Mouse (Mus musculus): ENCODE measurements around the gene Atf3. TPM values are rescaled to one million over a fixed set of nuclear protein-coding genes. Genes with fewer than 3 reads are reported as not detected.

The Atf3 gene
- polyA plus RNA-seq, 1 experiment from 2014 or later, result 3.2 TPM

DNA sequence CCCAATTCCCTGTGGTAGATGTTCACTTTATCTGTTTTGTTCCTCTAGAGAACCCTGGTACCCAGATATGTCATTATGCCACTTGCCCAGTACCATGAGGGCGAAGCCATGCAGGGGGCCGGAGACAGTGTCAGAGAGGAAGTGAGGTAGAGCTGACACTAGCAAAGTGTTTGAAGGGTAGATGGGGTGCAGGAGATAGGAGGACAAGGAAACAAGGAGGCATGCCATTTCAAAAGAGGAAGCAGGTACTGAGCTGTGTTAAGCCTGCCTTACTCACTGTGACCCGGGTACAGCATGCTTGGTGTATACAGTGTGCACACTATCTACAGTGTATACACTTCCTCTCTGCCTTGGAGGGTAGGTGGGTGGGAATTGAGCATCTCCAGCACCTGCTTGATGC, 32.1 kb upstream of the Atf3 start:
- H3K9me3 ChIP-seq (replicated peaks; ENCODE audit: low read length), result no peaks in the 10 kb centered on the region
- 89% methylated on average over 3 of the region's 3 CpGs for WGBS
- TF ChIP-seq CTCF (IDR thresholded peaks at IDR 0.05; ENCODE audit: low read depth), result no peak
- no peaks in the 10 kb centered on the region for H3K27me3 ChIP-seq (ENCODE audit: insufficient read depth, low read length)
- ATAC-seq (replicated peaks; ENCODE audit: low FRiP score, low read depth), result no peak
- no peak for DNase-seq (ENCODE audit: low spot score)
- H3K4me1 ChIP-seq (replicated peaks; ENCODE audit: insufficient read depth, low read length), result no peaks in the 10 kb centered on the region
- H3K4me3 ChIP-seq (replicated peaks; ENCODE audit: low read depth, low read length), result no peak overlapping the region
- H3K9ac ChIP-seq (ENCODE audit: low read depth, low read length), result no peak overlapping the region
- H3K27ac ChIP-seq, result no peak overlapping the region
- no peak overlapping the region for H3K4me2 ChIP-seq (ENCODE audit: low read length)
- 0 out of 2 replicates have a peak, but pooled peaks cover 3% of the 10 kb centered on the region for H3K36me3 ChIP-seq (ENCODE audit: insufficient read depth, low read length)

GRCm38 (mm10) chr1:191248423-191248822, 30.6 kb upstream of the Atf3 start:
- Histone ChIP-seq H3K27me3 (ENCODE audit: insufficient read depth, low read length) (no peaks in the 10 kb centered on the region), H3K9me3 (replicated peaks; ENCODE audit: low read length) (no peaks in the 10 kb centered on the region), H3K9ac (ENCODE audit: low read depth, low read length) (no peak overlapping the region), H3K4me2 (ENCODE audit: low read length) (no peak overlapping the region), H3K36me3 (ENCODE audit: insufficient read depth, low read length) (0 out of 2 replicates have a peak, but pooled peaks cover 3% of the 10 kb centered on the region), H3K4me3 (replicated peaks; ENCODE audit: low read depth, low read length) (no peak overlapping the region), H3K27ac (no peak overlapping the region), H3K4me1 (replicated peaks; ENCODE audit: insufficient read depth, low read length) (no peaks in the 10 kb centered on the region)
- ATAC-seq (replicated peaks; ENCODE audit: low FRiP score, low read depth), result no peak
- DNase-seq (ENCODE audit: low spot score), result no peak
- no peak for TF ChIP-seq CTCF (IDR thresholded peaks at IDR 0.05; ENCODE audit: low read depth)
- WGBS, result 81% methylated on average over 1 of the region's 1 CpGs

DNA sequence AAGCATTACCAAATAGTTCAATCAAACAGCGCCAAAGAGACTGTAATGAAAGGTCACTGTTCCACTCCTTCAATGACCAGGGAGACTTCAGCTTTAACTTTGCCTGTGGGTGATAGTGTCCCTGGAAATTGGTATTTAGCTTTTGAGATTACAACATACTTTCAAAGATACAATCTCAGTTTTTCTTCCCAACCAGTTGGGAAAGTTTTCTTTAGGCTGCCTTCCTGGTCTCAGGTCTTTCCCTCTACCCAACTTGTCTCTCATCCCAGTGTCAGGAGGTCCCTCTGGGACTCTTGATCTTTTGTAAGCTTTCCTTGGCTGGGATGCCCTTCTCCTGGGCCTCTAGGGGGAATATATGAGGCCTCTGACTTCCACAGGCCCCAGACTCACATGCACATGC, 29.7 kb upstream of the Atf3 start:
- no peak overlapping the region for H3K4me2 ChIP-seq (ENCODE audit: low read length)
- DNase-seq (ENCODE audit: low spot score), result no peak
- H3K9ac ChIP-seq (ENCODE audit: low read depth, low read length), result no peak overlapping the region
- H3K4me1 ChIP-seq (replicated peaks; ENCODE audit: insufficient read depth, low read length), result no peaks in the 10 kb centered on the region
- no peaks in the 10 kb centered on the region for H3K9me3 ChIP-seq (replicated peaks; ENCODE audit: low read length)
- 0 out of 2 replicates have a peak, but pooled peaks cover 3% of the 10 kb centered on the region for H3K36me3 ChIP-seq (ENCODE audit: insufficient read depth, low read length)
- no peak for ATAC-seq (replicated peaks; ENCODE audit: low FRiP score, low read depth)
- TF ChIP-seq CTCF (IDR thresholded peaks at IDR 0.05; ENCODE audit: low read depth), result no peak
- no peaks in the 10 kb centered on the region for H3K27me3 ChIP-seq (ENCODE audit: insufficient read depth, low read length)
- 97% methylated on average over 1 of the region's 1 CpGs for WGBS
- H3K4me3 ChIP-seq (replicated peaks; ENCODE audit: low read depth, low read length), result no peak overlapping the region
- no peak overlapping the region for H3K27ac ChIP-seq

GRCm38 (mm10) chr1:191243855-191244254, 26.0 kb upstream of the Atf3 start:
- H3K9me3 ChIP-seq (replicated peaks; ENCODE audit: low read length), result no peaks in the 10 kb centered on the region
- no peaks in the 10 kb centered on the region for H3K4me1 ChIP-seq (replicated peaks; ENCODE audit: insufficient read depth, low read length)
- H3K4me3 ChIP-seq (replicated peaks; ENCODE audit: low read depth, low read length), result no peak overlapping the region
- no peak overlapping the region for H3K9ac ChIP-seq (ENCODE audit: low read depth, low read length)
- no peak overlapping the region for H3K27ac ChIP-seq
- DNase-seq (ENCODE audit: low spot score) (no peak), ATAC-seq (replicated peaks; ENCODE audit: low FRiP score, low read depth) (no peak)
- H3K27me3 ChIP-seq (ENCODE audit: insufficient read depth, low read length), result no peaks in the 10 kb centered on the region
- H3K4me2 ChIP-seq (ENCODE audit: low read length), result no peak overlapping the region
- 85% methylated on average over 4 of the region's 4 CpGs for WGBS
- no peak for TF ChIP-seq CTCF (IDR thresholded peaks at IDR 0.05; ENCODE audit: low read depth)
- H3K36me3 ChIP-seq (ENCODE audit: insufficient read depth, low read length), result 0 out of 2 replicates have a peak, but pooled peaks cover 3% of the 10 kb centered on the region

- Histone ChIP-seq H3K27ac (no peak overlapping the region), H3K4me2 (ENCODE audit: low read length) (no peak overlapping the region), H3K36me3 (ENCODE audit: insufficient read depth, low read length) (0 out of 2 replicates have a peak, but pooled peaks cover 3% of the 10 kb centered on the region), H3K4me1 (replicated peaks; ENCODE audit: insufficient read depth, low read length) (no peaks in the 10 kb centered on the region), H3K27me3 (ENCODE audit: insufficient read depth, low read length) (no peaks in the 10 kb centered on the region), H3K9ac (ENCODE audit: low read depth, low read length) (no peak overlapping the region), H3K9me3 (replicated peaks; ENCODE audit: low read length) (no peaks in the 10 kb centered on the region), H3K4me3 (replicated peaks; ENCODE audit: low read depth, low read length) (no peak overlapping the region)
- ATAC-seq (replicated peaks; ENCODE audit: low FRiP score, low read depth) (no peak), DNase-seq (ENCODE audit: low spot score) (no peak)
- 76% methylated on average over 12 of the region's 12 CpGs for WGBS
- TF ChIP-seq CTCF (IDR thresholded peaks at IDR 0.05; ENCODE audit: low read depth), result no peak
Observed at GRCm38 (mm10) chr1:191242065-191242698, 24.3 kb upstream of the Atf3 start.

DNA sequence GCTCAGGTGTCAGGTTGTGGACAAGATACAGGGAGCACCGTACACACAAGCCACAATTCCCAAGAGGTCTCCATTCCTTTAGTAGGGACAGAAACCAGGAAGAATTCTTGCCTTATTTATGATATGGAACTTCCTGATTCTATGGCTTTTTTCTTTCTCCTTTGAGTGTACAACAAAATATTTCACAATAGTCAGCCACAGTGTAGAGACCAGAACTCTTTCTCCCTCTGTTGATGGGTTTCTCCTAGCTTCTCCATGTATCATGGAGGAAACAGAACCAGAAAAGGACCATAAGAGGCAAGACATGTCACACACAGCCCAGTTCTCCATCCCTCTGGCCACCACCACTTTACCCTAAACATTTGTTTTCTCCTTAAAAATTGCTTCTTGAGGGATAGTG, 23.7 kb upstream of the Atf3 start:
- H3K4me1 ChIP-seq (replicated peaks; ENCODE audit: insufficient read depth, low read length), result no peaks in the 10 kb centered on the region
- H3K9me3 ChIP-seq (replicated peaks; ENCODE audit: low read length), result no peaks in the 10 kb centered on the region
- no peaks in the 10 kb centered on the region for H3K27me3 ChIP-seq (ENCODE audit: insufficient read depth, low read length)
- no peak for TF ChIP-seq CTCF (IDR thresholded peaks at IDR 0.05; ENCODE audit: low read depth)
- no peak overlapping the region for H3K4me3 ChIP-seq (replicated peaks; ENCODE audit: low read depth, low read length)
- H3K9ac ChIP-seq (ENCODE audit: low read depth, low read length), result no peak overlapping the region
- WGBS, result 76% methylated on average over 1 of the region's 1 CpGs
- DNase-seq (ENCODE audit: low spot score) (no peak), ATAC-seq (replicated peaks; ENCODE audit: low FRiP score, low read depth) (no peak)
- H3K4me2 ChIP-seq (ENCODE audit: low read length), result no peak overlapping the region
- 0 out of 2 replicates have a peak, but pooled peaks cover 3% of the 10 kb centered on the region for H3K36me3 ChIP-seq (ENCODE audit: insufficient read depth, low read length)
- H3K27ac ChIP-seq, result no peak overlapping the region

GRCm38 (mm10) chr1:191239602-191240001, 21.8 kb upstream of the Atf3 start:
- TF ChIP-seq CTCF (IDR thresholded peaks at IDR 0.05; ENCODE audit: low read depth), result no peak
- H3K4me2 ChIP-seq (ENCODE audit: low read length), result no peak overlapping the region
- no peaks in the 10 kb centered on the region for H3K27me3 ChIP-seq (ENCODE audit: insufficient read depth, low read length)
- H3K36me3 ChIP-seq (ENCODE audit: insufficient read depth, low read length), result no peaks in the 10 kb centered on the region
- WGBS, result 73% methylated on average over 4 of the region's 4 CpGs
- H3K9me3 ChIP-seq (replicated peaks; ENCODE audit: low read length), result no peaks in the 10 kb centered on the region
- no peak overlapping the region for H3K9ac ChIP-seq (ENCODE audit: low read depth, low read length)
- DNase-seq (ENCODE audit: low spot score) (no peak), ATAC-seq (replicated peaks; ENCODE audit: low FRiP score, low read depth) (no peak)
- H3K4me3 ChIP-seq (replicated peaks; ENCODE audit: low read depth, low read length), result no peak overlapping the region
- H3K27ac ChIP-seq, result no peak overlapping the region
- no peaks in the 10 kb centered on the region for H3K4me1 ChIP-seq (replicated peaks; ENCODE audit: insufficient read depth, low read length)

Measured in kidney, postnatal 0 days (tissue).